Mouse (Mus musculus) hindbrain, embryonic 12.5 days (tissue): ENCODE measurements around the gene Magi2. TPM values are rescaled to one million over a fixed set of nuclear protein-coding genes. Genes with fewer than 3 reads are reported as not detected.

ENCODE experiments used
- ATAC-seq: fragments of 200-750 bp; cut with Nextera tagmentation; 2 replicates; pipeline ENCODE4 v1.8.0; 2017; ENCODE audit warnings: moderate TSS enrichment; ENCODE audit not compliant: low FRiP score
- H3K27ac ChIP-seq: fragments of 300-500 bp; sonication (generic); 2 replicates; pipeline ENCODE4 v1.5.1; 2016; ENCODE audit warnings: mild to moderate bottlenecking
- H3K27me3 ChIP-seq: fragments of 300-500 bp; sonication (generic); 2 replicates; pipeline ENCODE4 v1.6.1; 2016; ENCODE audit warnings: mild to moderate bottlenecking
- H3K36me3 ChIP-seq: fragments of 300-500 bp; sonication (generic); 2 replicates; pipeline ENCODE4 v1.6.1; 2016; ENCODE audit warnings: mild to moderate bottlenecking
- H3K4me1 ChIP-seq: fragments of 300-500 bp; sonication (generic); 2 replicates; pipeline ENCODE4 v1.6.1; 2016
- H3K4me2 ChIP-seq: fragments of 300-500 bp; sonication (generic); replicated peaks from 2 replicates; pipeline ENCODE4 v1.6.1; 2016; ENCODE audit warnings: mild to moderate bottlenecking
- H3K4me3 ChIP-seq: fragments of 300-500 bp; sonication (generic); 2 replicates; pipeline ENCODE4 v1.5.1; 2016; ENCODE audit warnings: mild to moderate bottlenecking
- H3K9ac ChIP-seq: fragments of 300-500 bp; sonication (generic); 2 replicates; pipeline ENCODE4 v1.6.1; 2016; ENCODE audit warnings: mild to moderate bottlenecking, moderate library complexity
- H3K9me3 ChIP-seq: fragments of 300-500 bp; sonication (generic); replicated peaks from 2 replicates; pipeline ENCODE4 v1.6.1; 2016; ENCODE audit warnings: mild to moderate bottlenecking
- WGBS: fragments of 180-500 bp; shearing (Covaris S2); methylation state at CpG from one replicate; pipeline ENCODE4 v1.1.7; 2016; 5-methylcytosine and 5-hydroxymethylcytosine counted together
- polyA plus RNA-seq: library from polyadenylated mRNA; unstranded; fragments of >200 nt; fragmentation: Nextera tagmentation; extraction: Ambion mirVana; gene quantifications from 2 replicates; pipeline ENCODE4 v1.2.1, GENCODE M21; 2016

The Magi2 gene
- polyA plus RNA-seq, 1 experiment from 2014 or later, result 18.5 TPM

GRCm38 (mm10) chr5:19621678-19622077 is 394.8 kb downstream of the Magi2 start:
- Histone ChIP-seq H3K4me3 (no peak overlapping the region), H3K27ac (no peak overlapping the region), H3K9me3 (no peaks in the 10 kb centered on the region), H3K4me2 (no peak overlapping the region), H3K9ac (no peak overlapping the region), H3K4me1 (no peaks in the 10 kb centered on the region), H3K36me3 (no peaks in the 10 kb centered on the region), H3K27me3 (no peaks in the 10 kb centered on the region)
- no peak for ATAC-seq
- 85% methylated on average over 5 of the region's 5 CpGs for WGBS

DNA sequence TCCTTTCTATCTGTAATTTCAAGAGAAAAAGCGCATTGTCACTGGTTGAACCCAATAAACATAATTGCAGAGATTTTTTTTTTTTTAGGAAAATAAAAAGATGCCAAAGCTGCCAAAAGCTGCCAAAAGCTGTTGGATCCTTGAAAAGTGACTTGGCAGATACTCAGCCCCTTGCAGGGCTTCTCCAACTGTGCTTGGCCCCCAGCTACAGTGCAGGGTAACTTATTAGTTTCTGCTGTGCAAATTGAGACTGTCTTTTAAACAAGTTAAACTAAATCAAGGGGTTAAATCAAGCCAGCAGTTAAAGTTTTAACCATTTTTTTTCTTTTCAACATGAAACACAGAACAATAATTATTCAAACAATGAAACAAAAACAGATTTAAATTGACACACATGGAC is 407.1 kb downstream of the Magi2 start:
- Histone ChIP-seq H3K27ac (no peak overlapping the region), H3K4me2 (no peak overlapping the region), H3K4me1 (no peaks in the 10 kb centered on the region), H3K9me3 (no peaks in the 10 kb centered on the region), H3K27me3 (no peaks in the 10 kb centered on the region), H3K9ac (no peak overlapping the region), H3K36me3 (no peaks in the 10 kb centered on the region), H3K4me3 (no peak overlapping the region)
- ATAC-seq, result no peak
- 93% methylated on average over 1 of the region's 1 CpGs for WGBS

- Histone ChIP-seq H3K9me3 (no peaks in the 10 kb centered on the region), H3K36me3 (no peaks in the 10 kb centered on the region), H3K4me3 (no peak overlapping the region), H3K9ac (no peak overlapping the region), H3K4me2 (no peak overlapping the region), H3K4me1 (no peaks in the 10 kb centered on the region), H3K27me3 (no peaks in the 10 kb centered on the region), H3K27ac (no peak overlapping the region)
- 65% methylated on average over 2 of the region's 2 CpGs for WGBS
- ATAC-seq, result no peak
Observed at GRCm38 (mm10) chr5:19637789-19638188, 411.0 kb downstream of the Magi2 start.

GRCm38 (mm10) chr5:19655986-19656385 is 429.1 kb downstream of the Magi2 start:
- H3K4me2 ChIP-seq, result no peak overlapping the region
- no peaks in the 10 kb centered on the region for H3K36me3 ChIP-seq

DNA sequence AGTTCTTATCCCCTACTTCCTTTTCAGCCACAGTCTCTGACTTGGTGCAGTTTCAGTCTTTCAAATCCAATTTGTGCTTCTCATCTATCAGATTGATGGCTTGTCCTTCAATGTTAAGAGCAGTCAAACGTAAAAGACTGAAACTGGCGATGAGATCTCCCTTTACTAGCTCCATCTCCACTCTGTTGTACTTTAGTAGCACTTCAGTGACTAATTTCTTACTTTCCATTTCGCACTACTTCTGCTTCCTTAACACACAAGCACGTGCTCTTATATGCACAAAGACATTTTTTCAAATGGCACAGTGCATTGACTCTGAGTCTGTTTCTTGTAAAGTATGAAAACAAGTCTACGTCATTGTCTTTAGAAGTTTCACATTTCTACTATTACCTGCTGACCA is 439.6 kb downstream of the Magi2 start:
- no peaks in the 10 kb centered on the region for H3K9me3 ChIP-seq
- no peak overlapping the region for H3K4me2 ChIP-seq
- WGBS, result 90% methylated on average over 5 of the region's 5 CpGs
- no peak for ATAC-seq
- H3K36me3 ChIP-seq, result no peaks in the 10 kb centered on the region
- H3K27me3 ChIP-seq, result no peaks in the 10 kb centered on the region
- H3K9ac ChIP-seq, result no peak overlapping the region
- H3K4me3 ChIP-seq, result no peak overlapping the region
- no peaks in the 10 kb centered on the region for H3K4me1 ChIP-seq
- no peak overlapping the region for H3K27ac ChIP-seq

More at GRCm38 (mm10) chr5:19655986-19656385, 429.1 kb downstream of the Magi2 start:
- Histone ChIP-seq H3K4me1 (no peaks in the 10 kb centered on the region), H3K4me3 (no peak overlapping the region), H3K9ac (no peak overlapping the region), H3K27ac (no peak overlapping the region), H3K27me3 (no peaks in the 10 kb centered on the region), H3K9me3 (no peaks in the 10 kb centered on the region)
- ATAC-seq, result no peak
- WGBS, result 78% methylated on average over 1 of the region's 1 CpGs

- Histone ChIP-seq H3K9ac (no peak overlapping the region), H3K4me3 (no peak overlapping the region), H3K4me1 (no peaks in the 10 kb centered on the region), H3K9me3 (no peaks in the 10 kb centered on the region), H3K27me3 (no peaks in the 10 kb centered on the region), H3K27ac (no peak overlapping the region), H3K36me3 (no peaks in the 10 kb centered on the region), H3K4me2 (no peak overlapping the region)
- ATAC-seq, result no peak
- WGBS, result 88% methylated on average over 2 of the region's 2 CpGs
Observed at GRCm38 (mm10) chr5:19717296-19717695, 490.5 kb downstream of the Magi2 start.

DNA sequence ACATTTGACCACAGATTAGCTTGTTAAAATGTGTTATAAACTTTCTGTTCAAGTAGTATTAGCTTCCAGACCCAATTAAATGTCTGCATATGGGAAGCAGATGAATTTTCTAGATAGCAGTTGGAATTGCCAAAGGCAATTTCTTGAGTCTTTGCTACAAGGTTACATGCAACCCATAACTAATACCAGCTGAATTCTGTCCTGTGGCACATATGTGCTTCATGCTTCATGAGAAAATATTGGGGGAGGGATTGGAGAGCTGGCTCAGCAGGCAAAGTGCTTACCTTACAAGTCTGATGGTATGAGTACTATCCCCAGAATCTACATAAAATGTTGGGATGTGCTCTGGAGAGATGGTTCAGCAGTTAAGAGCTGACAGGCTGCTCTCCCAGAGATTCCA is 499.4 kb downstream of the Magi2 start:
- Histone ChIP-seq H3K9ac (no peak overlapping the region), H3K4me1 (no peaks in the 10 kb centered on the region), H3K4me2 (no peak overlapping the region), H3K4me3 (no peak overlapping the region), H3K27ac (no peak overlapping the region), H3K9me3 (no peaks in the 10 kb centered on the region), H3K36me3 (no peaks in the 10 kb centered on the region), H3K27me3 (no peaks in the 10 kb centered on the region)
- no peak for ATAC-seq

GRCm38 (mm10) chr5:19745376-19745775 is 518.5 kb downstream of the Magi2 start:
- ATAC-seq, result no peak
- WGBS, result 96% methylated on average over 2 of the region's 2 CpGs

DNA sequence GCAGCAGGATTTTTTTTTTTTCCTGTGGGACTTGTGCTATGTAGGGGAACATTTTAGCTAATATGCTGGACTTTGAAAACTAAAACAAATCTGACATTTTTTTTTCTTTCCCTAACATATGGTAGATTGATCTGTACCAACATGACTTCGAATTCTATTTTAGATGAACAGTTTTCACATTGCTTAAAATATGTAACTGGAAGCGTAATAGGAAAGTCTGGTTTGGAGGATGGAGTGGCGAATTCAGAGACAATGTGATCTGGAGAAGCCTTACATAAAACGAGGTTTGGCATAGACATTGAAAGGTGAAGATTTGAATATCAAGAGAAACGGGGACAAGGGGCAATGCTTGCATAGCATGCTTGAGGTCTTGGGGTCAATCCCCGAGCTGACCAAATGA is 519.1 kb downstream of the Magi2 start:
- no peak overlapping the region for H3K4me2 ChIP-seq
- no peak for ATAC-seq
- H3K36me3 ChIP-seq, result no peaks in the 10 kb centered on the region
- H3K9me3 ChIP-seq, result no peaks in the 10 kb centered on the region
- H3K4me3 ChIP-seq, result no peak overlapping the region
- no peaks in the 10 kb centered on the region for H3K4me1 ChIP-seq
- no peak overlapping the region for H3K27ac ChIP-seq
- no peaks in the 10 kb centered on the region for H3K27me3 ChIP-seq
- 45% methylated on average over 6 of the region's 6 CpGs for WGBS
- no peak overlapping the region for H3K9ac ChIP-seq

More at GRCm38 (mm10) chr5:19745376-19745775, 518.5 kb downstream of the Magi2 start:
- H3K27me3 ChIP-seq, result no peaks in the 10 kb centered on the region
- no peak overlapping the region for H3K9ac ChIP-seq
- no peaks in the 10 kb centered on the region for H3K4me1 ChIP-seq
- H3K9me3 ChIP-seq, result no peaks in the 10 kb centered on the region
- no peak overlapping the region for H3K27ac ChIP-seq
- H3K4me2 ChIP-seq, result no peak overlapping the region
- no peaks in the 10 kb centered on the region for H3K36me3 ChIP-seq
- no peak overlapping the region for H3K4me3 ChIP-seq

- peak overlapping the region; percentile 9 for H3K4me2 ChIP-seq
- WGBS, result 53% methylated on average over 12 of the region's 12 CpGs
- no peak overlapping the region for H3K4me3 ChIP-seq
- ATAC-seq, result no peak
- H3K9ac ChIP-seq, result no peak overlapping the region
- no peaks in the 10 kb centered on the region for H3K4me1 ChIP-seq
- H3K27ac ChIP-seq, result no peak overlapping the region
- H3K27me3 ChIP-seq, result no peaks in the 10 kb centered on the region
- H3K36me3 ChIP-seq, result no peaks in the 10 kb centered on the region
- no peaks in the 10 kb centered on the region for H3K9me3 ChIP-seq
Observed at GRCm38 (mm10) chr5:19746865-19747514, 520.2 kb downstream of the Magi2 start.

DNA sequence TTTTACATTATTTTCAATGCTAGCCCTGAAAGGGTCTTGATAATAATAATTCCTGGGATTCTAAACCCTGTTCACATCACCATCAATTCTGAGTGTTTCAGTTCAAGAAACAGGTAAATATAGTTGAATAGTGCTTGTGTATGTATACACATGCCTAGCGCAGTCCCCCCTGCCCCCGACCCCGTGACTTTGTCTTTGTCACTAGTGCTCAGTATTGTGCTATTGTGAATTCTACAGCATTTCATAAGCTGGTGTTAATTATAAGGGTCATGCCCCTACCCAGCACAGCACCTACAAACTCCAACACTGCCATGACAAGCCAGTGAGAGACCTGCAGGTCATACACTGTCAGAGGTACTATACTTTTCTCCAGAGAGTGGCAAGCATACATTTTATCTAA is 520.8 kb downstream of the Magi2 start:
- H3K27me3 ChIP-seq, result no peaks in the 10 kb centered on the region
- no peaks in the 10 kb centered on the region for H3K4me1 ChIP-seq
- no peak for ATAC-seq
- H3K36me3 ChIP-seq, result no peaks in the 10 kb centered on the region
- no peak overlapping the region for H3K4me3 ChIP-seq
- H3K9me3 ChIP-seq, result no peaks in the 10 kb centered on the region
- 61% methylated on average over 3 of the region's 3 CpGs for WGBS
- no peak overlapping the region for H3K9ac ChIP-seq
- H3K27ac ChIP-seq, result no peak overlapping the region
- no peak overlapping the region; the same call in 1 of the 2 replicates for H3K4me2 ChIP-seq

- Histone ChIP-seq H3K36me3 (no peaks in the 10 kb centered on the region), H3K9me3 (no peaks in the 10 kb centered on the region), H3K4me3 (no peak overlapping the region), H3K4me1 (no peaks in the 10 kb centered on the region), H3K9ac (no peak overlapping the region), H3K27me3 (no peaks in the 10 kb centered on the region), H3K4me2 (no peak overlapping the region), H3K27ac (no peak overlapping the region)
- 85% methylated on average over 1 of the region's 1 CpGs for WGBS
- ATAC-seq, result no peak
Observed at GRCm38 (mm10) chr5:19779224-19779623, 552.4 kb downstream of the Magi2 start.

DNA sequence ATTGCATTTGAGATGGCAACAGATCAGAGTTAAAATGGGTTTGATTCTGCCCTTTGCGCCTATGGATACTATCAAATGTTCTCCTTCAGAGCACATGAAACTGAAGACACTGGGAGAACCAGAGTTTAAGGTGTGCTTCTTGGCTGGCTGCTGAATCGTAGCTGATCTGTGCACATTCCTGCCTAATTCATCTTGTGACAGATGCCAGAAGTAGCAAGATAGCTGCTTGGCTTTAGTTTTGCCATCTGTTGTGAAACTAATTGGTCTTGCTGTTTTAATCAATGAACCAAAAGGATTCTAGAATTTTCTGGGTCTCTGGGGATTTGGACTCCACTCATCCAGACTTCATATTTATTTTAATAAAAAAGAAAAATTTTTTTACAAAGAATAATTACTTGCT is 553.2 kb downstream of the Magi2 start:
- Histone ChIP-seq H3K9me3 (no peaks in the 10 kb centered on the region), H3K9ac (no peak overlapping the region), H3K4me3 (no peak overlapping the region), H3K4me2 (no peak overlapping the region), H3K27ac (no peak overlapping the region), H3K36me3 (no peaks in the 10 kb centered on the region), H3K27me3 (no peaks in the 10 kb centered on the region), H3K4me1 (no peaks in the 10 kb centered on the region)
- WGBS, result 74% methylated on average over 2 of the region's 2 CpGs
- ATAC-seq, result no peak
